Mouse (Mus musculus): ENCODE measurements around the gene Ssr3.

Ssr3 gene

DNA sequence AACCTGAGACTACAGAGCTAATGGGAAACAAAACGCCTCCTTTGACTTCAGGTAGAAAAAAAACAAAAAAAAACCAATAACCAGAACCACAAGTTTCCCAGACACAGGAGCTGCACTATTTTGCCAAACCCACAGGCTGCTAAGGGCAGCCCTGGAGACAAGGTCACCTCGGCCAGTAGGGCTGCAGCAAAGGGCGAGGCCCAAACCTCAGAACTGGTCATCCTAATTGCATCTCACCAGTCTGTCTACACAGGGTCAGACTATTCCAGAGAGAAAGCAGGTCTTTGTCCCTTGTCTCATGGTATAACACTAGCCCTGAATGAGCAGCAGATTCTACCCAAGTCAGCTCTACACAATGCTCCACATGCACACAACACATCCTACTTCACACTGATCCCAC lies 17.7 kb downstream of the Ssr3 start:
- no peak for DNase-seq (ENCODE audit: extremely low spot score, low spot score)

GRCm38 (mm10) chr3:65373594-65374182 lies 18.7 kb downstream of the Ssr3 start:
- DNase-seq (ENCODE audit: extremely low spot score, low spot score) = no peak

GRCm38 (mm10) chr3:65372552-65372951 lies 19.9 kb downstream of the Ssr3 start:
- no peak for DNase-seq (ENCODE audit: extremely low spot score, low spot score)

DNA sequence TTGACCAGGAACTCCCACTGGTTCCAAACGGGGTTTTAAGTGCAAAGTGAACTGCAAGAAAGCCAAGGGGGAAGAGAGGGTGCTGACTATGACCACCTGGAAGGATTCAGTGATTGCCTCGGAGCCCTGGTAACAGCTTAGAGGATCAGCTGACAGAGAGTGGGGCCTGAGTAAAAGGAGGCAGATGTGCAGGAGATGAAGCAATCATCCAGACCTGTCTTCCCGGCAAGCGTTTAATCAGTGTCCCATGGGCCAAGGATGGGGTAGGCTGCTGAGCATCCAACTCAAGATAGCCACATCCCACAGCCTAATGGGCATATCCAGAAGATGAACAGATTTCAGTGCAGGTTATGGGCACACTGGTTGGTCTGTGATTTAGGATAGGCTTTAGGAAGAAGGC lies 24.5 kb downstream of the Ssr3 start:
- no peak for DNase-seq (ENCODE audit: extremely low spot score, low spot score)

GRCm38 (mm10) chr3:65365921-65366710 lies 26.3 kb downstream of the Ssr3 start:
- no peak for DNase-seq (ENCODE audit: extremely low spot score, low spot score)

- no peak for DNase-seq (ENCODE audit: extremely low spot score, low spot score)
These were observed 27.2 kb downstream of the Ssr3 start for GRCm38 (mm10) chr3:65365184-65365583.

GRCm38 (mm10) chr3:65363438-65363837 lies 29.0 kb downstream of the Ssr3 start:
- no peak for DNase-seq (ENCODE audit: extremely low spot score, low spot score)

- DNase-seq (ENCODE audit: extremely low spot score, low spot score) = no peak
These were observed 32.1 kb downstream of the Ssr3 start for GRCm38 (mm10) chr3:65360163-65360969.

GRCm38 (mm10) chr3:65358841-65359240 lies 33.6 kb downstream of the Ssr3 start:
- DNase-seq (ENCODE audit: extremely low spot score, low spot score) = no peak

- DNase-seq (ENCODE audit: extremely low spot score, low spot score) = no peak
These were observed 34.1 kb downstream of the Ssr3 start for GRCm38 (mm10) chr3:65358275-65358674.

- DNase-seq (ENCODE audit: extremely low spot score, low spot score) = no peak
These were observed 36.9 kb downstream of the Ssr3 start for GRCm38 (mm10) chr3:65355479-65355878.

DNA sequence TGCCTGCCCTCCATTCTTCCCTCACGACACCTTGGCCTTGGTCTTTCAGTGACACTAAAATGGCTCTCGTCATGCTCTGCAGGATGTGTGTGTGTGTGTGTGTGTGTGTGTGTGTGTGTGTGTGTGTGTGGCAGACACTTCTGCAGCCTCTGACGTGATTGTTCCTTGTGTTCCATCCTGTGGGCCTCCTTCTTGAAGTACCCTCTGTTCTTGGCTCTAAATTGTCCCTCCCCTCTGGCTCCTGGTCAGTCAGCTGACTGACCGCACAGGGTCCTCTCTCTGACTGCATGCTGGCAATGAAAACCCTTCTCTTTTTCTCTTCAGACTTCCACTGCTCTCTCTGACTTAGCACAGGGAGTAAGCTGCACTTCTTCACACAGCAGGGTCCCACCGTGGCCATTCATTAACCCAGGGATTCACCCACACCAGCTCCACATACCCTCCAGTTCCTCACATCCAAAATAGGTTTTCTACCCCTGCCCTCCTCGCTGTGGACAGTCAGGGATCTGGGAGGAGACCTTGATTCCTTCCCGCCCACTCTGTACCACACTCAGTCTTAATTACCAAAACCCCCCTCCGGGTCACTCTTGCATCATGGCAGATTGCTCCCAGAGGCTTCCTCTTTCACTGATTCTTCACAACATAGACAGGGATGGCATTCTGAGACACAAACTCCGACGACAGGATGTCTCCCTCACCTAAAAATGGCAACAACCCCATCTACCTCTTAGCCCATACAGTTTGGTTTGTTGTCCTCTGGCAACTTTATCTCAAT lies 39.0 kb downstream of the Ssr3 start:
- DNase-seq (ENCODE audit: extremely low spot score, low spot score) = no peak

DNA sequence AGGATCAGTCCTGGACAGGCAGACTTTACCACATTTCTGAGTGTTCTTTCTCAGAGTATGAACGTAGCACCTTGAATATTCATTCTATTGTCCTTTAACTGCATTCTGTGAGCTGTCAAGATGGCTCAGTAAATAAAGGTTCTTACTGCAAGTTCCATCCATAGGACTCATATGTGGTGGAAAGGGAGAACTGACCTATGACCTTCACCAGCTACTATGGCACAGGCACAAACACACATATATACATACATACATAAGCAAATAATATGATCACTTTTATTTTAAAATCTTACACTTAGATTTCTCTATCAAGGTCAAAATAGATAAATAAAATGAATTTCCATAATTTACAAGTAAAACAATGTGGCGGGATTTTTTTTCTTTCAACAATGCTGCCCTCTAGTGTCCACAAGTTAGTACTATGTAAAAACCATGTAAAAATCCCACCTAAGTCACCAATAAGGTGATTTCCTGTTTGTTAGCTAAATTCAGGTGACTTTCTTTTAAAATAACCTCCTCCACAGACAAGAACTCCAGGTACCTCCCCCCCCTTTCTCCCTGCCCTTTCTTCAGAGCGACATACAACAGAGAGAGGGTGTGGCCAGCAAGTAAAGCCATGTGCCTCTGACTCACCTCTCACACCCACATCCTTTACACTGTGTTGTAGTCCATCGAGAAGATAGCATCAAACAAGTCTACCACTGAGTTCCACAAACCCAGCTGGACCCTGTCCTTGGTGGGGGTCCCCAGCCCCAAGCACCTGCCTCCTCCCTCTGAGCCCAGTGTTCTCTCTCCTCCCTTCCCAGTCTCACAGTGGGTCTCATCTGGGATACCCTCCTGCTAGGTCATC lies 39.9 kb downstream of the Ssr3 start:
- no peak for DNase-seq (ENCODE audit: extremely low spot score, low spot score)

DNA sequence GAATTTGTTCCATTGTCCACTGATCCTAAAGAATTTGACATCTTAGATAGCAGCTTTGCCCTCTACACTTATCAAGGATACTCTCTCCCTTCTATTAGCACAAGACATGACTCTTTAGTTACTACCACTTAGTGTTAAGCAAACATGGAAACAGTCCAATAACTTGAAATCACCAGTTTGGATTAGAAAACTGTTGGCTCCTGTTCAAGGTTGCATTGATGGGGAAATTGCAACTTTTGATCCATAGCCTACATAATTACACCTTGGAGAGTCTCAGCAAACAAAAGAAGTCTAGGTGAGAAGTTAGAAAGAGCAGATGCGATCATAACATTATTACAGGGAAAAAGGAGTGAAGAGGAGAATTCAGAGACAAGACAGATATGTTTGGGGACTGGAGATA lies 46.2 kb downstream of the Ssr3 start:
- no peak for DNase-seq (ENCODE audit: extremely low spot score, low spot score)

GRCm38 (mm10) chr3:65340173-65340951 lies 52.1 kb downstream of the Ssr3 start:
- no peak for DNase-seq (ENCODE audit: extremely low spot score, low spot score)

DNA sequence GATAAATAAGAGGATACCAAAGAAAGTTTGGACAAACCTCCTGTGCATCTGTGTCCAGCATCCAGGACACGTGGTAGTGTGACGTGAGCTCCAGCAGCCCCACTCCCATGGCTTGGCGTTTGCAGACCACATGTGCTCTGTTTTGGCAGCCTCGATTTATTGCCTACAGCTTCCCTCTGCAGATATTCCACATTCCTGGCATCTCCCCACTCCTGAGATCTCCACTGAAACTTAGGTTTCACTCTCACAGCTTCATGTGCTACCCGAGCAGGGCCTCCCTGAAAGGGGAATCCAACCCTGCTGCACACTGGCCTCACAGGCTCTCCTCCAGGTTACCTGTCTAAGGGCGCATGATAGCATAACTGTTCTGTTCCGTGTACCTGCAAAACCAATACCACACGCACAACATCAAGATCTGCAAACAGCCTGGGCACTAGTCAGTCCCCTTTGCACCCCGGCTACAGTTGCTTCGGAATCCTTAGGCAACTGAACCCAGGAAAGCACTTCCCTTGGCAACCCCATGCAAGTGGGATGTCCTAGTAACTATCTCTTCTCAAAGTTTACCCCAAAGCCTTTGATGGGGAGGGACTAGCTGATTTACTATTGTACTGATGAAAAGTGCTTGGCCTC lies 54.5 kb downstream of the Ssr3 start:
- DNase-seq (ENCODE audit: extremely low spot score, low spot score) = no peak
